Mouse (Mus musculus) retina, postnatal 7 days (tissue): ENCODE results near the gene Prdm16.

Experiments used
- DNase-seq: peaks from one replicate; pipeline ENCODE4 v3.0.0-alpha.2; 2012; ENCODE audit warnings: low read depth, low spot score

The Prdm16 gene

DNA sequence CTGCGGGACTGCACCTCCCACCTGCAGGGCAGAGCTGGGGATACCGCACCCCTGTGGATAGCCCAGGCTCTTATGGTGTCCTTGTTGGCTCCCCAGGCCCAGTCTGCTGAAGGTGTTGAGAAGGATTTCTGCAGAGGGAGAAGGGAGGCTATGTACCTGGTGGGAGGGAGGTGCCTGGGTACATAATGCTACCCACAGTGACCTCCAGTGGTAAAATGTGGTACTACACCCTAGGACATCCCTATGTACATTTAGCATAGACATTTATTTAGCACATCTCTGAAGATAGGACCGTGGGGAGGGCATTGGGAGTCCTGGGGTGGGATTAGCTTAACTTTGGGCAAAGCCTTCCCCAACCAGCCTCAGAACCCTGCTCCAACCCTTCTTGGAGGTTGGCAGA lies 363.7 kb downstream of the Prdm16 start:
- peak; percentile 62 for DNase-seq

DNA sequence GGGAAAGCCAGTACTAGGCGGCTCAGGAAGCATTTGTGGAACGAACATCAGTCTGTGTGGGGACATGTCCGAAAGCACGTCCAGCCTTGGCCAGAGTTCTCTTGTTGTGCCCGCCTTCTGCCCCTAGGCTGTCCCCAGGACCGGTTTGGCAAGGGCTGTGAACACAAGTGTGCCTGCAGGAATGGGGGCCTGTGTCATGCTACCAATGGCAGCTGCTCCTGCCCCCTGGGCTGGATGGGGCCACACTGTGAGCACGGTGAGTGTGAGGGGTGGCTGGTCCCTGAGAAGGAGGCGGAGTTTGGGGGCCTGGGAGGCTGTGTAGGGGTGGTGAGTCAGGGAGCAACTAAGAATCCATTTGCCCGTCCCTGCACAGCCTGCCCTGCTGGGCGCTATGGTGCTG lies 367.2 kb downstream of the Prdm16 start:
- DNase-seq: no peak

DNA sequence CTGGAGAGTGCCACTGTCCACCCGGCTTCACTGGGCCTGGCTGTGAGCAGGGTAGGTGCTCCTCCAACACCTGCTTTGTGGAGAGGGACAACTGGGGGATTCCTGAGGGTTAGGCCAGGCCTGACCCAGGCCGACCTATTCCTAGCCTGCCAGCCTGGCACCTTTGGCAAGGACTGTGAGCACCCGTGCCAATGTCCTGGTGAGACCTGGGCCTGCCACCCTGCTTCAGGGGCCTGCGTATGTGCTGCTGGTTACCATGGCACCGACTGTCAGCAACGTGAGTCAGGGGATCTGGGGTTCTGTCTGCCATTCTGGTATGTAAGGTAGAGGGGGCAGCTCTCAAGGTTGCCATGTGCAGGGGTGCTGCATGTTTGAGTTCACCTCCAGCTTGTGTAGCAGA lies 369.2 kb downstream of the Prdm16 start:
- no peak for DNase-seq
